Mouse (Mus musculus) embryonic fibroblast, embryonic 13.5 days (primary cell): Measurements from ENCODE around the gene Hbb-bt.

Experiments
- CTCF ChIP-seq: IDR thresholded peaks from 2 replicates; pipeline ENCODE4 v1.5.1; 2011; ENCODE audit warnings: mild to moderate bottlenecking, control low read depth, low read length, moderate library complexity, borderline replicate concordance; ENCODE audit not compliant: insufficient read depth
- POLR2A ChIP-seq: IDR thresholded peaks from 2 replicates; pipeline ENCODE4 v1.6.1; 2011; ENCODE audit warnings: low read depth, mild to moderate bottlenecking, control low read depth, low read length, moderate library complexity

DNA sequence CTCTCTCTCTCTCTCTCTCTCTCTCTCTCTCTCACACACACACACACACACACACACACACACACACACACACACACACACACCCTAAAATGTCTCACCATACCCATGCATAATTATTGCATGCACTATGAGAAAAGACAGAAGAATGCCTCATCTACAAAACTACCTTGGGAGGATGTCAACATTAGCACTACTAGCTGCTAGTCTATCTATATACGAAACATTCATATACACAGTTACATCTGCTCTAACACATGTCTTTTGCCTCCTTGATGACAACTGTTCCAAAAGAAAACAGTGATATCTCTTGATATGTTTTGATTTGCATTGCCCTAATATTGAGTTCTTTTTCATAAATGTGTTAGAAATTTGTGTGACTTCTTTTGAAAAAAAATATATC, 3.5 kb downstream of the Hbb-bt start:
- TF ChIP-seq POLR2A (no peak), CTCF (no peak)
